Mouse (Mus musculus) gastrocnemius, adult 18-20 months (tissue): ENCODE data around the gene Gimap1. TPM values are rescaled to one million over a fixed set of nuclear protein-coding genes. Genes with fewer than 3 reads are reported as not detected.

Experiments used
- DNase-seq: peaks from one replicate; pipeline ENCODE4 v3.0.0; 2021; ENCODE audit warnings: low spot score
- long read RNA-seq, 2 experiments: library from polyadenylated mRNA; stranded (forward); transcript quantifications; one replicate each; pipeline ENCODE4 v2.0.0; 2021
- total RNA-seq, 2 experiments: library from RNA; stranded (reverse); gene quantifications; 2 replicates each; pipeline ENCODE4 v1.2.3; 2021

Gene Gimap1
- 1 to 10 TPM; 1.5 to 2.4 TPM for total RNA-seq
- long read RNA-seq, experiment 1, partial matches to known transcripts, result 0 of 1 reads
- long read RNA-seq, experiment 1, other reads (novel, unspliced or antisense), result 1 of 1 reads
- long read RNA-seq, experiment 2, partial matches to known transcripts, result 0 of 3 reads
- long read RNA-seq, experiment 2, other reads (novel, unspliced or antisense), result 0 of 3 reads

DNA sequence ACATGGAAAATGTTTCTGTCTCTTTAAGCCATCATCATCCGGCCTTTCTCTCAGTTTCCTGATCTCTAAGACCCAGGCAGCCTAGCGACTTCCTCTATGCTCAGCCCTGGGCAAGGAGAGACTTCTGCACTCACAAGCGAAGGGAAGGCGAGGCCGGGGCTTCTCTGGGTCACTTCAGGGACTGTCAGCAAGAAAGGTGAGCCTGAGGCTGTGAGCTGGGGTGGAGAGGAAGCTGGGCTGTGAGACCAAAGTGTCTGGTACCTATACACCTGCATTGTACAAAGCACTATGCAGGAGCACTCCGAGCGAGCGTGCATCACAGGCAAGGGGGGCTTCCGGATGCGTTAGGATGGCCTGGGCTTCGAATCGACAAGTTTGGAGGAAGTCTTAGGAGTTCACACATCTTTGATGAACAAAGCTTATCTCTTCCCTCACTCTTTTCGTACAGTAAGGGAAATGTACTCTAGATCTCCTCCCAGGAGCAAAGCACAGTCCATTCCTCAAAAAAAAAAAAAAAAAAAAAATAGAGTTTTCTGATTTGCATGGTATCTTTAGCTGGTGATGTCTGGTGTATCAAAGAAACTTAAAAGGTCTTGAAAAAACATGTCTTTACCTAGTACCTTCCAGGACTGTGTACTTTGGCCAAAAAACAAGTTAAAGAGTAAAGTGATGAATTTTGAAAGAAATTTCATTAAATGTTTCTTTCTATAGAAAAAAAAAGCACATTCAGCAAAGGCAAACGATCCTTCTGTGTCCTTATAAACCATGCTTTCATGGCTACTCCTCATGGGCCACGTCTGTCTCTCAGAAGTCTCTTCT, at the start of gene Gimap1:
Gimap1 (plus strand) TSS at position 94 of the 819 bp plus-strand sequence.
- no peak for DNase-seq

DNA sequence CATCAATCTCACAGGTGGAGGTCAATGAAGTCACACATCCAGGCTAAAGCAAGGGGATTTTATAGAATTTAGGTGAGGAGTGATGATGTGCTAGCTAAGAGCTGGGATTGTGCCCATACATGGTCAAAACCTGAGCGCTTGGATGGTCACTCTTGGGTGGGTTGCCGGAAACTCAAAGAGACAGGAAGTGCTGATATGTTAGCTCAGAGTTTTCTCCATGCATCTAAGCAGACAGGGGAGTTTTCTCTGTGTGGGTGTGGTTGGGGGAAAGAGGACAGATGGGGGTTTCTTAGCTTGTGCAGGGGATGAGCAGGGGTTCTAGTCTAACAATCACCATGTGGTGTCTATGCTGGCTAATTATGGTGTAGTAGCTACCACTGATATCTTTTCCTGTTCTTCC, 49.5 kb upstream of the Gimap1 start:
- DNase-seq, result no peak

DNA sequence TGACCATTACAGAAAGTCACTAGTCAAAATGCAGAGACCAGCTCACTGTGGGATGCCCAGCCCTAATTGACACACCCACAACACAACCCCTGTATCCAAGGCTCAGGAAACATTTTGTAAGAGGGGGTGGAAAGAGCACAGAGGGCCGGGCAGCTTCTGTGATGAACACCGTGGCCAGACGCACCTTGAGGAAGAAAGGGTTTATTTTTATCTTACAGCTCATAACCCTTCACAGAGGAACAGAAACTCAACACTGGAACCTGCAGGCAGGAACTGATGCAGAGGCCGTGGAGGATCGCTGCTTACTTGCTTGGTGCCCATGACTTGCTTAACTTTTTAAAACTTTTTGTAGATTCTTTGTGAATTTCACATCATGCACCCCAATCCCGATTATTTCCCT, 45.9 kb upstream of the Gimap1 start:
- no peak for DNase-seq

DNA sequence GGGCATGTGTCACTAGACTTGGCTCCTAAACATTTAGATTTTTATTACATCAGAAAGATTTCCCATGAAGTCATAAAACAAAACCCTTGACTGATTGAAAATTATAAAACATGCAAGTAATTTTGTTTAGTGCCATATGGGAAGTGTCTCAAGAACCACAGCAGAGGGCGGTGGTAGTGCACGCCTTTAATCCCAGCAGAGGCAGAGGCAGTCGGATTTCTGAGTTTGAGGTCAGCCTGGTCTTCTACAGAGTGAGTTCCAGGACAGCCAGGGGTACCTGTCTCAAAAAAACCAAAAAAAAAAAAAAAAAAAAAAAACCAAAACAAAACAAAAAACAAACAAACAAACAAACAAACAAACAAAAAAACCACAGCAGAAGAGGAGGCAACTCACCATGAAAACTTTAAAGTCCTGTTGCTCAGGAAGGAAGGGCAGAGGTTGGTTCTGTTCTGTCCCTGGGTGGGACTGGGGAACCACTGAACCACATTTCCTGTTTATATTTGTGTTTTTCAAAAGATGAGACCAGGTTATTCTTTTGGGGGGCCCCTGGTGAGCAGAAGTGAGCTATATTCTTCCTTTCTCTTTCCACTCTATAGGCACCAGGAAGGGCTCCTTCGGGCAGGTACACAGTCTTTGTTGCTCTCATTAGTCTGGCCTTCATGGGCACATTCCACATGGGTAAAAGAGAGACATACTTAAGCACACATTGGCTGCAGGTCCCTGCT, 41.9 kb upstream of the Gimap1 start:
- no peak for DNase-seq

DNA sequence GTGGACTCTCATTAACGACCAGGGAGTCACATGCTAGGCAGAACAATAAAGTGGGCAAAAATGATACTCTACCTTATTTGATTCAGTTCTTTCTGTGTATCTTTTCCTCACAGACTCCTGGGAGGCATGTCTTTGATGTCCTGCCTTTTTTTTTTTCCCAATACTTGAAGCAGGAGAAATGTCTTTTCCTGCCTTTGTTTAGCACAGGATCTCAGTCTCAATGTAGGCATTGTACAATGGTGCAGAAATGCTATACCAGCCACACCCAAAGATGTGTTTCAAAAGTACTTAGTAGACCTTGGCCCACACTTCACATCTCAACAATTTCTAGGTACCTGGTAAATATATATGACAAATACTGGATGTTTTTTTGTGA, 41.3 kb upstream of the Gimap1 start:
- no peak for DNase-seq

DNA sequence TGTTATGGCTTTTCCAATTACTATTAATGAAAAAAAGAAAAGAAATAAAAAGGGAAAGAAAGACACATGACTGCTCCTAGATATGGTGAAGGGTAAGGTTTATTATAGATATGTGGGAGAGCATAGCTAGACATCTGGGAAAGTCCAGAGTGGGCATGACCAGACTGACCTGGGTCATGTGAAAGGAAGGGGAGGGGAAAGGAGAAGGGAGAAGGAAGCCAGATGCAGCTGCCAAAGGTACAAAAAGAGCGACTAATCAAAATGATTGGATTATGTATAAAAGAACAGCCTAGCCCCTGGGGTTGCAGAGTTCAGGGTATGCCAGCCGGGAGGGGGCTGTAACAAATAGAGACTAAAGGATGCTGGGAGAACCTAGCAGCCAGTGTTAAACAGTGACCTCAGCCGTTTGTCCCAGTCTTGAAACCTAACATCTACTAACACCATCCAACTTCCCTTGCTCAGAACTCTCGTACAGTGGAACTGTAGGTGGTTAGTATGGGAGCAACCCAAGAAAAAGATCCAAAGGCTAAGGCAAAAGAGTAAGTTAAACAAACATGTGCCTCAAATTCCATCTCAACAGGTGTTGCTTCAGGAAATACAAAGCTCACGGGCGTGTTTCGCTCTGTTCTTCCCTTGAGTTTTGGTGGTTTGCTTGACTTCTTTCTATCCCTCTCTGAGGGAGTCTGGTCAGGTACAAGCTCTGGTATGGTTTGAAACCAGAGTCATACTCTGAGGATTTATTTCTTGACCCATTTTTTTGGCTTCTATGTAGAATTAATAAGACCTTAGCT, 40.6 kb upstream of the Gimap1 start:
- DNase-seq, result no peak

DNA sequence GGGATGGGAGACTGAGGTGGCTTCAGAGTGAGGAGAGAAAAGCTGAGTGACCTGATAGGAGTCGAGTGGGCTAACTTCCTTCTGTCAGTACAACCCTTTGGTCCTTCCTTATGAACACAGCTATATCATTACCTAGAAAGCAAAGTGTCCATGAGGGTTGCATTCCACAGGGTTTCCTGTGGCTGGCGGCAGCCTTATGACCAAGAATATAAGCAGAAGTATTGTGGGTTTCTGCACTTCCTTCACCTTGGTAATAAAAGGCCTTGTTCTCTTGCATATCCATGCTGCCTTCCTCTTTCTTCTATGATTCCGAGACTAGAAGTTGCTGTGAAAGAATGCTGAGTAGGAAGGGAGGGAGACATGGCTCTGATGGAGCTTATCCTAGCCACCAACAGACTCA, 40.0 kb upstream of the Gimap1 start:
- DNase-seq, result no peak

DNA sequence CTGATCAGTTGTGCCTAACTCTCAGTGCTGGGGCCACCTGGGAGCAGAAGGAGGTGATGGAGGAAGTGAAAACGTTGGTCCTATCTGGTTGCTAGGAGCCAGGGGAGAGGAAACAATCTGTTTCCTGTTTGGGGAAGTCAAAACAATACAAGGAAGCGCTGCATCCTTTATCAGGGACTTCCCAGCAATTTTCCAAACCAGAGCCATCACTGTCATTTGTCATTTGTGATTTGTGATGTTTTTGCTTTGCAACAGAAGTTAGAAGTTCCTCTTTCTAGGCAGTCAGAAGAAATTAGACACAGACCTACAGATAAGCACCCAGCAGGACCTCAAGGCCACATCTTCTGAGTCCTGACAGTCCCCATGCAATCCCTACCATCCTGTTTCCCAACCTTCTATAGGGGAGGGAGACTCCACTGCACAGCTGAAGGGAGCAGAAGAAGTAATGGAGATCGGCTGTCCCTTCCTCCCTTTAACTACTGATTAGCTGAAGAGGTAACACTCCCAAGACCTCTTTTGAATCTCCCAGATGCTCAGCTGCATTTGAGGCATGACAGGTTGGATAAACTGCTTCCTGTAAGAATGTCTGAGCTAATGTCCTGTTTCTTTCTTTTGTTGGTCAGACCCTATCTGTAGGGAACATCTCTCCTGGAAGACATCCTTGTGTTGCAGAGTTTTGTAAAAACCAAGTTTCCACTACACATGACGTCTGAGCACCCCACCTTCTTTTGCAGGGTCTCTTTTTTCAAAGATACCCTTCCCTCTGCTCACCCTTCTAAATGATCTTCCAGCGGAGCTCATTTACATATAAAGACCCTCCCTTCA, 38.4 kb upstream of the Gimap1 start:
- no peak for DNase-seq

DNA sequence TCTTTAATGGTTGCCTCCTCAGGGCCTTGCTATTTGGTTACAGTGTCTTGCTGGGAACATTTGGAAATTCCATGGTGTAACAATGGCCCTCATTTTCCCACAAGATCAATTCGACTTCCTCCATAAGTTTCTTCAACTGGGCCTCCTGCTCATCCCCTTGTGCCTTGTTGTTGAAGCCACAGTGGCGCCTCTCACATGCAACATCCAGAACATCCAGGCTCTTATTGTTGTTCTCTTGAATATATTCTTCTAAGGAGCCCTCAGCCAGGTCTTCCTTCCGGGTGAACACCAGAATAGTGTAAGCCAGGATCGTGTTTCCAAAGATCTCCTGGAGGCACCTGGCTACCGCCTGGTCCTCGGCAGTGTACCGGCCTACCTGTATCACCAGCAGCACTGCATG, 36.7 kb upstream of the Gimap1 start:
- DNase-seq, result no peak

DNA sequence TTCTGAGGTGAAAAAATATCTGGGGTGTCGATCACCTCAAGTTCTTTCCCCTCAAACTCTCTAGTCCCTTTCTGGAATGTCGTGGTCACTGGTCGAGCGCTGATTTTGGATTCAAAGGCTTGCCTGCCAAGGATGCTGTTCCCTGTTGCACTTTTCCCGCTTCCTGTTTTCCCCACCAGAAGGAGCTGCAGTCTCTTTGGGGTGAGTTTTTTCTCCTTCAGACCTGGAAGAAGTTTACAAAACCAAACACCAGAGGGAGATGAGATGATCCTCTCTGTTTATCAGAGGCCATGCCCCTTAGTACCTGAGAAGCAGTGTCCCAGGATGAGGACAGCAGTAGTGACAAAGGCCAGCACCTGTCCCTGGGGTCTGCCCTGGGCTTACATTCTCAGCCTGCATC, 36.3 kb upstream of the Gimap1 start:
- no peak for DNase-seq

DNA sequence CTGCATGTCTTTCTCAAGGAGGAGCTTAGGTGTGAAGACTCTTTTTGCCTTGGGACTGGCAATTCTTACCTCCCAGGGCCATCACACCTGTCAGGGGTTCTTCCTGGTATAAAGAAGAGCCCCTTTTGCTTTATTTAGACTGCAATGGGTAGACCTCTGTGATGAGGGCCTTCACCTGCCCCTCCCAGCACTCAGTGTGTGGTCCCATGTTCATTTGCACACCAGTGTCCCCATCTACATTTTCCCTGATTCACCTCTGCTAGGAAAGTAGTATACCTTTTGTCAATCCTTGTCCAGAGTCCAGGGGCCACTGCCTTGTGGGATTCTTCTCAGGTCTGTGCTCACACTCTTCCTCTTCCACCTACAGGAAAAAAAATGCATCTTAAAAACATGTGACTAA, 34.7 kb upstream of the Gimap1 start:
- no peak for DNase-seq

DNA sequence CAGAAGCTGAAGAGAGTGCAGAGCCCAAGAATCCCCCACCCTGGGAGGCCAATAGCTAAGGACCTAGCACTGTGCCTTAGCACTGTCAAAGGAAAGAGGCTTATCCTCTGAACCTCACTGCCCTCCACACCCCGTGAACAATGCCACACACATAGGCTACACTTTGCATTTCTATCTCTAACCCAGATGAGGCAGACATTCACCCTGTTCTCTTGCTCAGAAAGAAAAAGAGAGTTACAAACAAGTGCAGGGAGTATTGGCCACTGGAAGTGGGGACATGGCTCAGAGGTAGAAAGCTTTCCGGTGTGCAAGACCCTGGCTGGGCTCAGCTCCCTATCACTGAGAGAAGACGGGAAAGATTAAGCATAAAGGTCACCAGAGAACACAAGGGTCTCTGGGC, 32.7 kb upstream of the Gimap1 start:
- DNase-seq, result no peak

DNA sequence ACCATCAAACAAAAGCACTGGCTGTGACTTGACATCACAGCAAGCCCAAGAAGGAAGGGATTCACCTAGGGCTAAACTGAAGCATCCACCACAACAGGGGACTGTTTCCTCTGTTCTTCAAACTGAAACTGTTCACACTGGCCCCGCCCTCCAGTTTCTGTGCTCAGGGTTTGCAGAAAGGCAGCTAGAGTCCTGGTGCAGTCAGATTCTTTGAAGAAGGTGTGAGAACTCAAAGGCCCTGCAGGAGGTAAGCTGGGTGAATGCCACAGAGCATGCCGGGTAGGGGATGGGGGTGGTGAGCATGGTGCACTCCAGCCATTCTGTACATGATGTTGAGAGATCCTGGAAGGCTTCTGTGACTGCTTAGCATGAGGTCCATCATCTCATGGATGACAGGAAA, 20.4 kb upstream of the Gimap1 start, which contains the start of the genes Gm28053 and Gimap7:
Gm28053 (plus strand) TSS at position 153 of the 400 bp plus-strand sequence.
Gimap7 (plus strand) TSS at position 167 of the 400 bp plus-strand sequence.
- DNase-seq, result no peak

DNA sequence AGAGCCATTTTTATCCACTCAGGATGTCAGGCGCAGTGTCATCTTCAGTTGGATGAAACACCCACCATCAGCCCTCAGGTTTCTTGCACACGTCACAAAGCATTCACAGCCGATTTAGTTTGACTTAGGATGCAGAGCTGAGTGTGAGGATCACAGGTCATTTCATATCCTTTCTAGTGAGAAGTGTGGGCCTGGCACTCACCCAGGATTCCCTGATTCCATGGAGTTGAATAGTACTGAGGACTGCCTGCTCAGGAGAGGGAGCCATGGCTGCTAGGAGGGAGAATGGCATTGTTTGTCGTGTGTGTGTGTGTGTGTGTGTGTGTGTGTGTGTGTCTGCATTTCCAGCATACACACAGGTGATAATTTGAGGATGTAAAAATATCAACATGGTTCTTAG, 18.5 kb upstream of the Gimap1 start:
- no peak for DNase-seq

DNA sequence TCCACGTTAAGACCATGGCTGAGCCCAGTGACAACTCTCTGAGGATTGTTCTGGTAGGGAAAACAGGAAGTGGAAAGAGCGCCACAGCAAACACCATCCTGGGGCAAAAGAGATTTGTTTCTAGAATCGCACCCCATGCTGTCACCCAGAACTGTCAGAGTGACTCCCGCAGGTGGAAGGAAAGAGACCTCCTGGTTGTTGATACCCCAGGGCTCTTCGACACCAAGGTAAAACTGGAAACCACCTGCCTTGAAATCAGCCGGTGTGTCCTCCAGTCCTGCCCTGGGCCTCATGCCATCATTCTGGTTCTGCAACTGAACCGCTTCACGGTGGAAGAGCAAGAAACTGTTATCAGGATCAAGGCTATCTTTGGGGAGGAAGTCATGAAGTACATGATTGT, 15.4 kb upstream of the Gimap1 start:
- no peak for DNase-seq

DNA sequence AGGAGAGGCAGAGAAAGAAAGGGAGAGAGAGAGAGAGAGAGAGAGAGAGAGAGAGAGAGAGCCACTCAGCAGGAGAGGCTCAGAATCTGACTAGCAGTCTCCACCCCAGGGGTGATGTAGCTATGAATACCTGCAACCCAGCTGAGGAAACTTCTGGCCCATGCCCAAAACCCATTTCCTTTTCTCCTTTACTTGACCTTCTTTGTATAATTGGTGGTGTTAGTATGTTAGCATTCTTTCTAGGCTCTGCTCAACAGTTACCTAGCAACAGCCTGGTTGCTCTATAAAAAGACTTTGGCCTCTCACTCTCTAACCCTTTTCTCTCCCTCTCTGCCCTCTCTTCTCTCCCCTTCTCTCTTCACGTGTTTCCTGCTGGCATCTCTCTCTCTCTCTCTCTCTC, 13.4 kb upstream of the Gimap1 start:
- peak; percentile 47 for DNase-seq

DNA sequence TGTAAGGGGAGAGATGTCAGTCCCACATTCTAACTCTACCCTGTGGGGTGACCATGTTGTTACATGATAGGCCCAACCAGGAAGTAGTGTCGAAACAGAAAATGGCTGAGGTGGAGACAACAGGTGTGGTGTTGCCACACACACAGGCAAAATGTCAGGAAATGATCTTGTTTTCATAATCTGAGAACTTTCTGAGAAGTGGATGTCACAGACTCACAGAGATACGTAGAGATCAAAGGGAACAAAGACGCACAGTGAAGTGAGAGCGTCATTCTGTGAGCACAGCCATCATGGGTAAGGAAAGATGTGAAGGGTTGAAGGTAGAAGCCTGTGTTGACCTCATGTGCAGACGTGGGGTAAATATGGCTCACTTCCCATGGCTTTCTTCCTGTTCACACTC, 11.1 kb upstream of the Gimap1 start:
- no peak for DNase-seq

DNA sequence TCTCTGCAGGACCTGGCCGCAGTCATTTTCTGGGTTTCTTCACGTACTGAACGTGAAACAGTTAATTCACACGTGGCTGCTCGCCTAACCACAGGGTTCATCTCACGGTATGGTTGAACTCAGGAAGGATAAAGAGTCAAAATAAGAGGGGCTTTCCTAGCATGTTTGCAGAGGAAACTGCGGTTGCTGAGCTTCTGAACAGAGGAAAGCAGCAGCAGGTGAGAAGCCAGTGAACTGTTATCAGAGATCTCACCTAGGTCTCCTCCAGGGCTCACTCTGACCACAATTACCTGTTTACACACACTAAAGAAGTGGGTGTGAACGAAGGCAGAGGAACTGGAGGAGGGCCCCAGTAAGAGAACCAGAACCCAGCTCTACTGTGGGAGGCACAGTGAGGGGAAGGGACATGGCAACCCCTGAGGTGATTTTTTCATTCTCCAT, 6.0 kb upstream of the Gimap1 start:
- no peak for DNase-seq

DNA sequence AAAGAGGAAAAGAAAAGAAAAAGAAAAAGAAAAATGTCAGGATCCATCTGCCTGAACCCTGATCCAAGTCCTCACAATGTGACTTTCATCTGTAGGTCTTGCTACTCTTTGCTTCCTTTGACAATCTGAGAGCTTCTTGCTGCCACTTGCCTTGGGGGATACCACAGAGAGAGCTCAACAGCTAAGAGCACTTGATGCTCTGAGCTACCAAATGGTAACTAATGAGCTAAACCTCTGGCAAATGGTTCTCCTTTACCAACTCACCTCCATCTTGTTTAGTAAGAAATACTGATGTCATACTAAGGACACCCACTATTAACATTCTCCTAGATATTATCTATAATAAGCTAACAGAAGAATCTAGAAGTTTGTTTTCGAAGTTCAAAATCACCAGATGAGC, 5.2 kb upstream of the Gimap1 start:
- no peak for DNase-seq

DNA sequence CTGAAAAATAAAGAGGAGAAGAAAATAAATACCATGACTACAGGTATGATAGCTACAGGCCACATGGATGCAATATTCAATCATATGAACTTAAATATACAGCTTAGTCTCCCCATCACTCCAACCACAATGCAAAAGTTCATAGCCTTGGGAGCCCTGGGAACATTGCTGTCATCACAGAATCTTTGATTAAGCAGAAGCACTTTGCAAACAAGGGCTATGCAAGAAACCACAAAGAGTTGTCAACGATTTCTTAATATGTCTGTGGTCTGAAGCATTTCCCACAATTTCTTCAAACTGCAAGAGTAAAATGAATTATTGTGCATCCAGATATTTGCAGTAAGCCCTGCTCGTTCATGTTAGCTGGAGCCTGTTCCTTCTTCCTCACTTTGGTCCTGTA, 1.8 kb upstream of the Gimap1 start:
- no peak for DNase-seq

DNA sequence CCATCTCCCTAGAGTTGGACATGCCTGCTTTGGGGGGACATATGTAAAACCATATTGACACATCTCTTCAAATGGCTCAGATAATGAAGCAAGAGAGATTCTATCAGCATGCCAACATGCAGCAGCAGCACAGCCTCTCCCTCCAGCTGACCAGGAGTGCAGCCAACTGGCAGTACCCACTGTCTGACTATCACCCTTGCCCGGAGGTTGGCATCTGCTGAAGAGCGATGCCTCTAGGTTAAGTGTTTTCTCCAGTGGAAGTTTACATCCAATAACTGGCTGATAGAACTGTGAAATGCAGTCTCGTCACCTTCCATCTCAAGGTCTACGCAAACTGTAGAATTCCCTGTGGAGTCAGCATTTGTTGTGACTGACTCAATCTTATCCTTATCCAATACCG, 1.2 kb upstream of the Gimap1 start:
- DNase-seq, result no peak
